Comparison of ENCODE assay signal across 17 mouse cellular contexts in the genomic region with DNA sequence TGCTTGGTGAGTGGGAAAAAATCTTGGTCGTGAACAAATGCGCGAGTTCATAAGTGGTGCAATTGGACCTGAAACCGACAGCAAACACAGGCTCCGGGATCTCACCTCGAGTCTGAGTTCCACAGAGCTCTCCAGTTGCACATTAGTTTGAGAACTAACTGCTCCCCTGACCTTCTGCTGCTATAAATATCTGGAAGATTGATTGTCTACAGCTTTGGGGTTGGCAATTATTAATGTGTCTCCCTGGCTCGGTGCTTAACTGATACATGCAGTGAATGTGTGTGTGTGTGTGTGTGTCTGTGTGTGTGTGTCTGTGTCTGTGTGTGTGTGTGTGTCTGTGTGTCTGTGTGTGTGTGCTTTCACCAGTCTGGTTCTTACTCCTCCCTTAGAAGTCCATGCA.
A peak's percentile ranks its signal among the peaks of the same experiment; 100 is the strongest.
DNase-seq lines count a peak whose midpoint lies in the region; ATAC-seq and TF ChIP-seq lines count a peak whose summit lies in the region.
"Had no signal": no experiment of that assay in that cellular context is flagged by ENCODE, and none has a peak within 500 bp of the region (broad histone marks: within the 10 kb centered on the region; RNA-seq: fewer than 3 reads in every experiment).

No protein-coding gene starts in this region.

- H3K27me3 ChIP-seq in lung, embryonic 14.5 days (ENCODE audit: insufficient read depth, low read length) = no peaks in the 10 kb centered on the region
- H3K27me3 ChIP-seq: embryonic facial prominence, embryonic 13.5 days; forebrain, embryonic 12.5 days; heart, embryonic 12.5 days; hindbrain, embryonic 15.5 days had no signal

- H3K9me3 ChIP-seq in lung, embryonic 14.5 days (ENCODE audit: low read depth, low read length) = no peaks in the 10 kb centered on the region
- H3K9me3 ChIP-seq: embryonic facial prominence, embryonic 13.5 days; forebrain, embryonic 12.5 days; hindbrain, embryonic 10.5 days; hindbrain, embryonic 15.5 days had no signal

- 13% methylated on average over 7 of the region's 7 CpGs for WGBS in lung, embryonic 14.5 days

- H3K4me3 ChIP-seq in lung, embryonic 14.5 days (ENCODE audit: low read depth, low read length) = no peak overlapping the region
- H3K4me3 ChIP-seq: embryonic facial prominence, embryonic 13.5 days; forebrain, embryonic 12.5 days; heart, embryonic 12.5 days; hindbrain, embryonic 10.5 days; hindbrain, embryonic 15.5 days had no signal

- no peaks in the 10 kb centered on the region for H3K36me3 ChIP-seq in lung, embryonic 14.5 days (ENCODE audit: insufficient read depth)
- H3K36me3 ChIP-seq: embryonic facial prominence, embryonic 13.5 days; forebrain, embryonic 12.5 days; heart, embryonic 12.5 days; hindbrain, embryonic 10.5 days; hindbrain, embryonic 15.5 days had no signal

- H3K9ac ChIP-seq in lung, embryonic 14.5 days = no peak overlapping the region
- H3K9ac ChIP-seq: embryonic facial prominence, embryonic 13.5 days; forebrain, embryonic 12.5 days; heart, embryonic 12.5 days; hindbrain, embryonic 15.5 days had no signal

- no peaks in the 10 kb centered on the region for H3K4me1 ChIP-seq in lung, embryonic 14.5 days (ENCODE audit: insufficient read depth)
- H3K4me1 ChIP-seq: forebrain, embryonic 12.5 days had no signal

- TF ChIP-seq CTCF in lung, embryonic 14.5 days (IDR thresholded peaks at IDR 0.05; ENCODE audit: low read depth) = no peak

- no peak for ATAC-seq in lung, embryonic 14.5 days (ENCODE audit: insufficient read depth)
- ATAC-seq: forebrain, embryonic 16.5 days; inflammation-experienced regulatory T-cells, adult 6 months had no signal

- peak; percentile 42 for DNase-seq in heart, adult 11 months
- DNase-seq in heart, adult 18-20 months = no peak
- DNase-seq in lung, embryonic 14.5 days = no peak
- DNase-seq in lung, postnatal 10 days = no peak
- peak; percentile 61 for DNase-seq in NIH3T3 (ENCODE audit: low read depth)
- peak; percentile 21 for DNase-seq in mesoderm, embryonic 11.5 days (ENCODE audit: low read depth, low spot score)
- DNase-seq in cerebellum, postnatal 36 days = no peak
- DNase-seq: cerebellum, adult 2 months; cerebellum, postnatal 10 days; gastrocnemius, postnatal 10 days had no signal

- peak overlapping the region; percentile 49 for H3K27ac ChIP-seq in lung, embryonic 14.5 days (ENCODE audit: low read depth)
- H3K27ac ChIP-seq: embryonic facial prominence, embryonic 13.5 days; forebrain, embryonic 12.5 days; hindbrain, embryonic 10.5 days; hindbrain, embryonic 15.5 days had no signal

- H3K4me2 ChIP-seq in lung, embryonic 14.5 days = no peak overlapping the region
- H3K4me2 ChIP-seq: embryonic facial prominence, embryonic 13.5 days; forebrain, embryonic 12.5 days; heart, embryonic 12.5 days; hindbrain, embryonic 15.5 days had no signal

Comparison
In these comparisons a context has a peak if more than half of its experiments do, and no peak if none do; other contexts are left out.
1. DNase-seq: peak in heart, adult 11 months (single experiment), NIH3T3 (single experiment) and mesoderm, embryonic 11.5 days (single experiment); none in heart, adult 18-20 months (0 of 2), lung, embryonic 14.5 days (single experiment), lung, postnatal 10 days (single experiment) and cerebellum, postnatal 36 days (0 of 2).